Mouse (Mus musculus) heart, adult 2 months (tissue): ENCODE data around the gene Cdk14.

Source experiments
- CTCF ChIP-seq: fragments of 200-600 bp; IDR thresholded peaks from 2 replicates; pipeline ENCODE4 v1.8.1; 2022; ENCODE audit warnings: antibody characterized with exemption, mild to moderate bottlenecking, moderate library complexity
- EP300 ChIP-seq: fragments of 200-500 bp; IDR thresholded peaks from 2 replicates; pipeline ENCODE4 v1.6.1; 2011; ENCODE audit warnings: low read depth, low read length, control low read depth; ENCODE audit not compliant: insufficient read depth

GRCm38 (mm10) chr5:5044326-5044725, 375.8 kb downstream of the Cdk14 start:
- TF ChIP-seq EP300 (no peak), CTCF (no peak)
